Mouse (Mus musculus) heart, adult 2 months (tissue): ENCODE measurements at regions not wholly inside any gene's neighbourhood (a gene's known extent, or its start where the extent isn't known, plus 50 kb on each side); places are given as distances from the start of the nearest gene placed in this dataset.

Experiments
- CTCF ChIP-seq: fragments of 200-600 bp; IDR thresholded peaks from 2 replicates; pipeline ENCODE4 v1.8.1; 2022; ENCODE audit warnings: antibody characterized with exemption, mild to moderate bottlenecking, moderate library complexity
- POLR2A ChIP-seq: fragments of 200-500 bp; IDR thresholded peaks from 2 replicates; pipeline ENCODE4 v1.6.1; 2011; ENCODE audit warnings: mild to moderate bottlenecking, low read depth, low read length, control low read depth; ENCODE audit not compliant: insufficient read depth

DNA sequence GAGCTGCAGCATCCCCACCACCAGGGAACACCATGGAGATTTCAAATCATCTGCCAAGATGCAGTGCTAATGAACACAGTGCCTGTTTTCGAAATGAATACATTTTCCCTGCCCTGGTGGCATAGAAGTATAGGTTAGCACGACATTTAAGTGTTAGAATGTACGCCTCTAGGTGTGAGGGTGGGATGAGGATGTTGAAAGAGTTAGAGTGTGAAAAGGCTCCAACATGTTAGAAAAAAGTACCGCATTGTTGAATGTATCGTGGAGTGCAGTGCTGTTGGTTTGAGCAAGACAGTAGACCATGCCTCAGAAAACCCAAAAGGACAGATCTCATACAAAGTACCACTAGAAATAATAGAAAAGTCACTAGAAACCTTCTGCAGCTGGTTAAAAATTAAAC is 88.3 kb downstream of the Enkur start:
- TF ChIP-seq CTCF (no peak), POLR2A (no peak)
